Mouse (Mus musculus): ENCODE results near the gene Trpd52l3. TPM values are rescaled to one million over a fixed set of nuclear protein-coding genes. Genes with fewer than 3 reads are reported as not detected.

The Trpd52l3 gene
- not detected in 2 replicates for polyA plus RNA-seq (2012; rRNA removed)

DNA sequence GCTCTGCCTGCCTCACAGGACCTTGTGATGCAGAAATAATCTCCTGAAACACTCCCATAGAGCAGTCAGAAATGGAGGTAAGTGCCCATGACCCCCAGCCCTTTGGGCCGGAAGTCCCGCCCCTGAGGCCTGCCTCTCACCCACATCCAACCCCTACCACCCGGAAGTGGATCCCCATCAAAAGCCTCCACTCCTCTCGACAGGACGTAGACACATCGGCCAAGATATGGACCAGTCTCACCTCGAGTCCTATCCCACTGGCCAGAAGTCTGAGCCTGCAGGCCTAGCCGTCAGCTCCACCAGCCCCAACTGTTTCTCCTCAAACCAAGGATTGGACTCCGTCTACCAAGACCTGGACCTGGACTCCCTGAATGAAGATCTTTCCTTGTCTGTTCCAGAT is at the start of gene Trpd52l3:
Trpd52l3 (plus strand) TSS at position 170 of the 400 bp plus-strand sequence.

DNA sequence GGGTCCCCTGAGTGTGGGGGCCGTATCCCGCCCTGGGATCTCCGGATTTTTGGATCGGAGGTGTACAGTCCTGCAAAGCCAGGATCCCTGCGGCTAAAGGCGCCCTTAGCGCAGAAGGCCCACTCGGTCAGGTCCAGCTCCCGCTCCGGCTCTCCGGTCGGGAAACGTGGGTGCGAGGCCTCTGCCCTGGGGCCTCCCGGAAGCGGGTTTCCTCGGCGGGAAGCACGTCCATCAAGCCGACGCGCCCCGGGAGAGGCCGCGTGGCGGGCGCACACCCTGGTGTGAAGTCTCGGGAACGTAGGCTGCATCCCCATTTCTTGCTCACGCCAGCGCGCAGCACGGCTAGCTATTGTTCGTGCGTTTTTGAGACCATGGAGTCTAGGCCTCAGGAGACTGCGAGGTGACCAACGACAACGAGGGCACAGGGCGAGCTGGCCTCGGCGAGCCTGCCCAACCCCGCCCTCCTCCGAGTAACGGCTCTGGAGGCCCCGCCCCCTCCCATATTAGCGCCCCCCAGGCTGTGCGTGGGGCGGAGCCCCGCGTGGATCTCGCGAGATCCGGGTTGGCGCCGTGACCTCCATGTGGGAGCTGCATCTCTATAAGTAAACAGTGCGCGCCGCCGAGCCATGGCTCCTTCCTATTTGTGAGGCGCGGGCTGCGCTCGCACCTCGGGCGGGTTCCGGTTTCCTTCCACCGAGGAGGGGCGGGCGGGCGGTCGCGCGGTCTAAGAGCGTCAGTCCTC is 26.5 kb downstream of the Trpd52l3 start, which contains the start of gene Uhrf2:
Uhrf2 (plus strand) TSS at position 620 of the 742 bp plus-strand sequence.

Other genes with a start within 250 kb of the Trpd52l3 start
- gene 9930021J03Rik, start 197.8 kb upstream of the Trpd52l3 start, polyA plus RNA-seq (2012; rRNA removed), result 5.0 and 5.4 TPM in 2 replicates
- 3.1 and 3.3 TPM in 2 replicates for gene Ranbp6, start 190.8 kb upstream of the Trpd52l3 start, polyA plus RNA-seq (2012; rRNA removed)
- 0.95 and 1.1 TPM in 2 replicates for gene Il33, start 78.7 kb upstream of the Trpd52l3 start, polyA plus RNA-seq (2012; rRNA removed)
- 33.2 and 36.7 TPM in 2 replicates for gene Uhrf2, start 26.7 kb downstream of the Trpd52l3 start, polyA plus RNA-seq (2012; rRNA removed)
- 24.7 and 26.8 TPM in 2 replicates for gene Gldc, start 171.6 kb downstream of the Trpd52l3 start, polyA plus RNA-seq (2012; rRNA removed)
- 32.3 and 70.3 TPM in 2 replicates for gene Mbl2, start 229.2 kb downstream of the Trpd52l3 start, polyA plus RNA-seq (2012; rRNA removed)